Mouse (Mus musculus) T-helper 2 cell (primary cell): ENCODE data around the gene Cpb2.

ENCODE experiments used
- in situ Hi-C: fragments of 300-600 bp; cut with MboI, MseI; formaldehyde crosslinking; loops from one replicate; pipeline ENCODE4 v1.15.1; 2025; ENCODE audit warnings: high pct_unique_total_duplicates

Gene Cpb2

GRCm38 (mm10) chr14:75242087-75242486 lies at the start of gene Cpb2:
Gene Cpb2, plus strand, starts transcription at chr14:75242287.
- in situ Hi-C loops: no loop called here

GRCm38 (mm10) chr14:75192427-75192826 lies 49.7 kb upstream of the Cpb2 start:
- in situ Hi-C loops: no loop called here

GRCm38 (mm10) chr14:75192858-75193257 lies 49.2 kb upstream of the Cpb2 start:
- in situ Hi-C loops: no loop called here

DNA sequence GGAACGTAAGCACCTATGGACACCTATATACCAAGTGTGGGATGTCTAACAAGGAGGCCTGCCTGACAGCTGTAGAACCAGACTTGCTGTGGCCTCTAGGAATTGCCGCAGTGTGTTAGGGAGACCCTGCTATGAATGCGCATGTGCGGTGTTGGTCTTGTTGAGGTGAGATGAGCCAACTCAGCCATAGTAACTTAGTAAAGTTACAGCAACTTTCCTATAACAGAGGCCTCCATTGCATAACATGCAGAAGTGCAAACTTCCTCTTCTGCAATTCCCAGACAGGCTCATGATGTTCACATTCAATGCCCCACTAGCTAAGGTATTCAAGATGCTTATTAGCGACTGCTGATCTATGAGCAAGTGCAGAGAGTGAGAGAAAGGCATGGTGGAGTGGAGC lies 46.6 kb upstream of the Cpb2 start:
- in situ Hi-C loops: loop anchor here (5.0 kb wide), 1 partner anchor 133 kb away; no protein-coding TSS in a partner anchor

DNA sequence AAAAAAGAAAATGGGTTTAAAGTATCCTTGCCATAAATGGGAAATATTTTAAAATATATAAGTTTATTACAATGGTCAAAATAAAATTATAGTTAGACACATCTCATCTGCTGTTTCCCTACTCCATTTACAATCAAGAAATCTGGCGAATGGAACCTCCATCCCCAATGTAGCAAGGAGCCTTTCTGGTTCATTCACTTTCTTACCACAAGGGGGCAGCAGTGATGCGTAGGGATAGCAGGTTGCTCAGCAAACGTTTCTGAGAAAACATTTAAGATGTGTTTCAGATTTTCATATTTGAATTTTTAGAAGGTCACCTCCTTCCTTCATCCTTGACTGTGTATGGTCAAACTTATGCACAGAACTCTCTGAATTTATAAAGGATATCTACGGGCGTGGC lies 45.1 kb upstream of the Cpb2 start:
- in situ Hi-C loops: loop anchor here (5.0 kb wide), 1 partner anchor 135 kb away; no protein-coding TSS in a partner anchor

- in situ Hi-C loops: loop anchor here (5.0 kb wide), 1 partner anchor 135 kb away; no protein-coding TSS in a partner anchor
Measured at GRCm38 (mm10) chr14:75197660-75198059, 44.4 kb upstream of the Cpb2 start.

DNA sequence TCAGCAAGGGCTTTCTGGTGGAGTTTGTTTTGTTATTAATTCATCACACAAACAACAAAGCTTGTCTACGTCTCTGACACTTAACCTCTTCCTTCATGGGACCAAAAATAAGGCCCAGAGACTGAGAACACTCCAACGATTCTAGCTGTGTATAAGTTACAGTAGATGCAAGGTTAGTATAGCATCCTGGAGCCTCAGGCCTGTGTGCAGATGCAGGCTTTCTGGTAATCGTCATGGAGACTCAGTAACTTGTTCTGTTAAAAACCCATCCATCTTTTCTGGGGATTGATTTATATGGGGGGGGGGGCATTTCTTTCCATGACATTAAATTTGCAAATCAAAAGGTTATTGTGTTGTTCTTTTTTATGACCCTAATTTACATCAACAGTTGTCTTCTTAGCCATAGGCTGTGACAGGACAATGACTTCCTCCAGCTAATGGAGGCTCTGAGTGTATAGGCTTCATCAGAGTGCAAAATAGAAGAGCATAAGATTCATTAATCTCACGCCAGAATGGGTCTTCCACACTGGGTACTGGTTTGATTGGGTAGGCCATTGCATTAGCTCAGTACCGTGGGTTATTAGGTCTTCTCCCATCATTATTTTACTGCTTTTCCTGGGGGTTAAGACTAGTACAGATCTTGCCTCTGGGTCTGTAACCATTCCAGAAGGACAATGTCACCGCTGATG lies 36.6 kb upstream of the Cpb2 start:
- in situ Hi-C loops: no loop called here

- in situ Hi-C loops: no loop called here
Measured at GRCm38 (mm10) chr14:75206307-75206706, 35.8 kb upstream of the Cpb2 start.

- in situ Hi-C loops: no loop called here
Measured at GRCm38 (mm10) chr14:75208572-75209151, 33.4 kb upstream of the Cpb2 start.

- in situ Hi-C loops: loop anchor here (5.0 to 10.0 kb wide), 2 partner anchors 524 to 901 kb away; partner anchors contain the start of genes Gpalpp1 and Nufip1
Measured at GRCm38 (mm10) chr14:75213752-75214151, 28.3 kb upstream of the Cpb2 start.

GRCm38 (mm10) chr14:75218843-75219242 lies 23.2 kb upstream of the Cpb2 start:
- in situ Hi-C loops: loop anchor here (10.0 kb wide), 1 partner anchor 896 kb away; the partner anchor contains the start of genes Gpalpp1 and Nufip1

GRCm38 (mm10) chr14:75219250-75219913 lies 22.7 kb upstream of the Cpb2 start:
- in situ Hi-C loops: loop anchor here (10.0 kb wide), 1 partner anchor 895 kb away; the partner anchor contains the start of genes Gpalpp1 and Nufip1

GRCm38 (mm10) chr14:75222386-75222785 lies 19.7 kb upstream of the Cpb2 start:
- in situ Hi-C loops: no loop called here

- in situ Hi-C loops: no loop called here
Measured at GRCm38 (mm10) chr14:75227453-75228084, 14.5 kb upstream of the Cpb2 start.

DNA sequence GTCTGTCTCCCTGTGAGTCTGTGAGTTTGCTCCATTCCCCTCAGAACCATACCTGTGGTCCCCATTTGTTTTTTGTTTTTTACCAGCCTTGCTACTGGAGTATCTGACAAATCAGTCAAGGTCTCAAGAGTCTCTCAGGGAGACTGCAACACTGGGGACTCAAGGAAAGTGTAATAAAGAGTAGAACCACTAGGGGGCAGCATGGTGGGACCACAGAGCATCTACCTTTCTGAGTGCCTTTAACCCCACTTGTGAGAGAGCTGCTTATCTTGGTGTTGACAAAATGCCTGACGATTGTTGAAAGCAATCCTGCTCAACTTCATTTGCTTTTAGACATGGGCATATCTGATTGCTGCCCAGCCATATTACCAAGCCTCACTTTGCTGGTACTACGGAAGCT lies 12.3 kb upstream of the Cpb2 start:
- in situ Hi-C loops: no loop called here

DNA sequence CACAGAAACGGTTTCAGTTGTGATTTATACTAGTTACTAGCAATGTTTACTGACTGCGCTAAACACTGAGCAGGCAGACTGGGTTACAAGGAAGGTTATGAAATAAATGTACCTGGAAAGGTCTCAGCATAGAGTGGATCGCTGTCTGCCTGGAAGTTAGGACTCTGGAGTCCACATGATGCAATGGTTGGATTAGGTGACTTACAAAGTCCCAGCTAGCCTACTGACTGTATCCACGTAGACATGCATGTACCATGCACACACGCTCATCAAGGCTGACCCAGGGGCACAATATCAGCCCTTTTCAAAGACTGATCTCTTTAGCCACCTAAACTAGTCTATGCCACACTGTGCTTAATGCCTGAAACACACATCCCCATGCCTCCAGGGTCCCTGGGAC lies 9.0 kb upstream of the Cpb2 start:
- in situ Hi-C loops: no loop called here

GRCm38 (mm10) chr14:75235552-75235951 lies 6.5 kb upstream of the Cpb2 start:
- in situ Hi-C loops: no loop called here

DNA sequence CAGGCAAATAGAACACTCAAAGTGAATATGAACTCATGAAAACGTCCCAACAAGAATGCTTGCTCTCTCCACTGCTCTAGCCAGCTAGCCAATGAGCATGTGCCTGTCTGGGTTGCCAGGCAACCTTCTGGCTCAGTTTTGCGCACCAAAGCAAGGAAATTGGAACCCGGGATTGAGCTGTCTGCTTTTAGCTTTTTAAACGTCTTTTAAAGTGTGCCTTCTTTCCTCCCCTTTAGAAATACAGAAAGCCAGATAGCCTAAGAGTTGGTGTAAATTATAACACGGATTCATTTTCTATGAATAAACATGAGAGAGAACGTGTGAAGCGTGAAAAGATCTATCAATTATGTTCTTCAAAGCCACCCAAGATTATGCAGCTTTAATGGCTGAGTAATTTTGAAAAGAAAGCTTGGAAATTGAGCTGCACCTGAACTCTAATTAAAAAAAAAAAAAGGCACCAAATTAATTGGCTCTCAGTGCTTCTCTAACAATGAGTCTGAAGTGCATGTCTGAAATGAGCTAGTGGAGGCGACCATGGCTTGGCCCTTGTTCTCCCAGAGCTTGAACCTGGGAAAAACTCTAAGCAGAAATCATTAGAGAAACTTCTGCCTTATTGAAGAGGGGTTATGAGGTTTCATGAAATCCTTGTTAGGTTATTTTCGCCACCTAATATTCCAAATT lies 6.0 kb upstream of the Cpb2 start:
- in situ Hi-C loops: no loop called here

DNA sequence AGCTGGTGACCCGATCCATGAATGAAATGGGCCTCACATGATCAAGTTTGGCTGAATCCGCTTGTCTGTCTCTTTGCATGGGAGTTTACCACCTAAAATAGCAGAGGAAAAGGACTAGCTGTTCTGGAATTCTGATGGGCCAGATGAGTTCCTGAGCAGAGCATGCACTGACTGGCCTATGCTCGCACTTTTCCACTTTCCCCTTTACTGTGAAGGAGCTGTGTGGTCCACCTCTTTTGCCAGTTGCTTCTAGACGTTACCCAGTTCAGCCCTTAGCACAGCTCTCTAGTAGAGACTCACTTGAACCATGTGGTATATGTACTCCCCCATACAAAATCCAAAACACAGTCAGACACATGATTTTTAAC lies 5.5 kb upstream of the Cpb2 start:
- in situ Hi-C loops: no loop called here

DNA sequence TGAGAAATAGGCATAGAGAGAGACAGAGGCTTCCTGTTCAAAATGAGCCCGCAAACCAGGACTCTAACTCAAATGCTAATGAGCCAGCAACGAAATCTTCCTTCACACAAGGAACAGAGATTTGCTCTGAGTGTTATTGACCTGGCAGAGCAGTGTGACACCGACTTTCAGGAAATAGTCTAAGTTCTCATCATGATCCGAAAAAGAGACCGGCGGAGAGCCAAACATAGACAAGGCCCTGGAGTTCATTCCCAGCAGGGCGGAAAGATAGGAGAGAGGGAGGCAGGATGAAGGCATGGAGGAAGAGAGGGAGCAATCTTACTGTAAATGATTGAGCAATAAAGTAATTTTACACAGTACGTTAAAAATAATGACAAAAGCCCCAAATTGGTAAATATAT lies 5.0 kb upstream of the Cpb2 start:
- in situ Hi-C loops: no loop called here

GRCm38 (mm10) chr14:75238054-75238692 lies 3.9 kb upstream of the Cpb2 start:
- in situ Hi-C loops: no loop called here
